Mouse (Mus musculus): ENCODE data around the gene Nms.
A peak's percentile ranks its signal among the peaks of the same experiment; 100 is the strongest.

Nms gene

GRCm38 (mm10) chr1:38938849-38939248, at the start of gene Nms:
Nms (plus strand) TSS chr1:38939149.
- no peak for DNase-seq

- DNase-seq = no peak
These were observed 47.5 kb upstream of the Nms start for GRCm38 (mm10) chr1:38891444-38891843.

- no peak for DNase-seq
These were observed 45.9 kb upstream of the Nms start for GRCm38 (mm10) chr1:38893081-38893480.

GRCm38 (mm10) chr1:38897431-38898248, 41.3 kb upstream of the Nms start, which contains the start of gene Chst10:
Chst10 (minus strand) TSS chr1:38898161.
- DNase-seq = peak; percentile 13

- no peak for DNase-seq
These were observed 36.4 kb upstream of the Nms start for GRCm38 (mm10) chr1:38902571-38902970.

- no peak for DNase-seq
These were observed 35.0 kb upstream of the Nms start for GRCm38 (mm10) chr1:38903985-38904384.

- no peak for DNase-seq
These were observed 10.0 kb upstream of the Nms start for GRCm38 (mm10) chr1:38928996-38929395.

GRCm38 (mm10) chr1:38929468-38929867, 9.5 kb upstream of the Nms start:
- no peak for DNase-seq

- no peak for DNase-seq
These were observed 8.2 kb upstream of the Nms start for GRCm38 (mm10) chr1:38930767-38931166.

GRCm38 (mm10) chr1:38934668-38935067, 4.3 kb upstream of the Nms start:
- no peak for DNase-seq

GRCm38 (mm10) chr1:38936780-38937179, 2.2 kb upstream of the Nms start:
- DNase-seq = peak; percentile 17

- no peak for DNase-seq
These were observed 659 bp downstream of the Nms start for GRCm38 (mm10) chr1:38939608-38940007.

GRCm38 (mm10) chr1:38956457-38956856, 17.5 kb downstream of the Nms start:
- DNase-seq = no peak

GRCm38 (mm10) chr1:38969116-38969515, 30.2 kb downstream of the Nms start:
- no peak for DNase-seq

- DNase-seq = no peak
These were observed 32.8 kb downstream of the Nms start for GRCm38 (mm10) chr1:38971712-38972111.

GRCm38 (mm10) chr1:38972986-38973592, 34.1 kb downstream of the Nms start:
- no peak for DNase-seq

- DNase-seq = no peak
These were observed 41.0 kb downstream of the Nms start for GRCm38 (mm10) chr1:38979953-38980352.

GRCm38 (mm10) chr1:38983870-38984269, 44.9 kb downstream of the Nms start:
- DNase-seq = no peak

GRCm38 (mm10) chr1:38985308-38985707, 46.4 kb downstream of the Nms start, which contains the start of gene Pdcl3:
Pdcl3 (plus strand) TSS chr1:38985608.
- DNase-seq = no peak

- peak; percentile 99 for DNase-seq
These were observed 48.3 kb downstream of the Nms start for GRCm38 (mm10) chr1:38987080-38987864.

- no peak for DNase-seq
These were observed 48.9 kb downstream of the Nms start for GRCm38 (mm10) chr1:38987865-38988211.

- no peak for DNase-seq
These were observed 49.4 kb downstream of the Nms start for GRCm38 (mm10) chr1:38988357-38988756.

GRCm38 (mm10) chr1:38992365-38992764, 53.4 kb downstream of the Nms start:
- DNase-seq = peak; percentile 60
